Mouse (Mus musculus): ENCODE data around the gene Draxin. TPM values are rescaled to one million over a fixed set of nuclear protein-coding genes. Genes with fewer than 3 reads are reported as not detected.
A peak's percentile ranks its signal among the peaks of the same experiment; 100 is the strongest.

The Draxin gene
- polyA plus RNA-seq, 1 experiment from 2014 or later, result 0.30 TPM

DNA sequence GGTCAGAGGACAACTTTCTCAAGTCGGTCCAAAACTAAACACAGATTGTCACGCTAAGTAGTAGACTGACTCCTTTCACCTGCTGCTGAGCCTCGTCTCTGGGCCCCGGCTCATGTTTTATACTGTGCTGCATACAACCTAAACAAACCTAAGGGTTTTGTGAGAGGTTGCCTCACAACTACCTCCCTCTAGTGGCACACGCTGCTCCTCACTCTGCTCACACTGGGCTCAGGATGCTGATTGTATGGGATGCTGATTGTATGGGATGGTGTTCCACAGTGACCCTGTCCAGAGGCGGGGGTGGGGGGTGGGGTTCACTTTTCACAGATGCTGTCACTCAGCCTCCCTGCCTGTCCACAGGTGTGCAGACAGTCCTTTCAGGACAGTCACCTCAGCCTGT, 51.3 kb downstream of the Draxin start:
- no peaks in the 10 kb centered on the region for H3K27me3 ChIP-seq
- ATAC-seq (no peak), DNase-seq (ENCODE audit: low read depth, low spot score) (no peak)
- TF ChIP-seq CTCF (IDR thresholded peaks at IDR 0.05), result no peak
- in situ Hi-C loops (cut with MboI; ENCODE audit: low pct_unique_long_range_greater_than_20kb), result no loop called here
- POLR2A ChIA-PET, result no interaction called here
- CTCF ChIA-PET, result no interaction called here

GRCm38 (mm10) chr4:148075881-148076280, 54.6 kb downstream of the Draxin start:
- in situ Hi-C loops (cut with MboI; ENCODE audit: low pct_unique_long_range_greater_than_20kb), result no loop called here
- TF ChIP-seq CTCF (IDR thresholded peaks at IDR 0.05), result no peak
- CTCF ChIA-PET, result interaction anchor here (0.9 to 1.2 kb wide), 2 partner anchors 11 to 39 kb away, joined by 4 to 5 read pairs; no protein-coding TSS in a partner anchor
- DNase-seq (ENCODE audit: low read depth, low spot score) (no peak), ATAC-seq (no peak)
- no peaks in the 10 kb centered on the region for H3K27me3 ChIP-seq
- POLR2A ChIA-PET, result no interaction called here

GRCm38 (mm10) chr4:148075259-148075658, 55.2 kb downstream of the Draxin start:
- ATAC-seq (no peak), DNase-seq (ENCODE audit: low read depth, low spot score) (no peak)
- no peaks in the 10 kb centered on the region for H3K27me3 ChIP-seq
- ChIA-PET CTCF (interaction anchor here (0.7 kb wide), 1 partner anchor 11 kb away, joined by 3 read pairs; no protein-coding TSS in a partner anchor), POLR2A (no interaction called here)
- in situ Hi-C loops (cut with MboI; ENCODE audit: low pct_unique_long_range_greater_than_20kb), result no loop called here
- no peak for TF ChIP-seq CTCF (IDR thresholded peaks at IDR 0.05)

DNA sequence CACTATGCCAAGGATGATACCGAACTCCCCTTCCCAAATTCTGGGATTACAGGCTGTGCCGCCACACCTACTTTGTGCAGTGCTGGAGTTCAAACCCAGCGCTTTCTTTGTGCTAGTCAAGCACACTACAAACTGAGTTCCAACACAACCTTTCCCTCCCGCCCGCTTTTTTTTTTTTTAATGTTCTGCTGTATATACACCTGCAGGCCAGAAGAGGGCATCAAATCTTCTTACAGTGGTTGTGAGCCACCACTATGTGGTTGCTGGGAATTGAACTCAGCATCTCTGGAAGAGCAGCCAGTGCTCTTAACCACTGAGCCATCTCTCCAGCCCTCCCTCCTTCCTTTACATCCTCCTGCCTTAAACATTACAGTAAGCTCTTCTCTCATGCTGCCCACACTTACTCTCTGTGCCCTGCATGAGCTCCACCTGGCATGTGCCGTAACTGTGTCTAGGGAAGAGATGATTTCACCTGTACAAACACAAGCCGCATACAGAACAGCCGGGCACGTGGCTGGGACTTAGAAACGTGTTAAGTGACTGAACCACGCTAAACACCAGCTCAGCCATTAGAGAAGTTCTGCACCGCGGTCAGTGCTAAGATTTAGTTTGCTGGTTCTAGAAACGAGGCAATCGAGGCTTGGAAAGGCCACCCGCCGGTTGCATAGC, 55.8 kb downstream of the Draxin start:
- CTCF ChIA-PET, result interaction anchor here (0.7 kb wide), 1 partner anchor 11 kb away, joined by 3 read pairs; no protein-coding TSS in a partner anchor
- no peaks in the 10 kb centered on the region for H3K27me3 ChIP-seq
- in situ Hi-C loops (cut with MboI; ENCODE audit: low pct_unique_long_range_greater_than_20kb), result no loop called here
- TF ChIP-seq CTCF (IDR thresholded peaks at IDR 0.05), result no peak
- ATAC-seq (no peak), DNase-seq (ENCODE audit: low read depth, low spot score) (no peak)
- POLR2A ChIA-PET, result interaction anchor here (0.6 kb wide), 1 partner anchor 68 kb away, joined by 5 read pairs; no protein-coding TSS in a partner anchor

GRCm38 (mm10) chr4:148071508-148071907, 59.0 kb downstream of the Draxin start:
- POLR2A ChIA-PET, result interaction anchor here (0.6 kb wide), 1 partner anchor 10 kb away, joined by 3 read pairs; no protein-coding TSS in a partner anchor

DNA sequence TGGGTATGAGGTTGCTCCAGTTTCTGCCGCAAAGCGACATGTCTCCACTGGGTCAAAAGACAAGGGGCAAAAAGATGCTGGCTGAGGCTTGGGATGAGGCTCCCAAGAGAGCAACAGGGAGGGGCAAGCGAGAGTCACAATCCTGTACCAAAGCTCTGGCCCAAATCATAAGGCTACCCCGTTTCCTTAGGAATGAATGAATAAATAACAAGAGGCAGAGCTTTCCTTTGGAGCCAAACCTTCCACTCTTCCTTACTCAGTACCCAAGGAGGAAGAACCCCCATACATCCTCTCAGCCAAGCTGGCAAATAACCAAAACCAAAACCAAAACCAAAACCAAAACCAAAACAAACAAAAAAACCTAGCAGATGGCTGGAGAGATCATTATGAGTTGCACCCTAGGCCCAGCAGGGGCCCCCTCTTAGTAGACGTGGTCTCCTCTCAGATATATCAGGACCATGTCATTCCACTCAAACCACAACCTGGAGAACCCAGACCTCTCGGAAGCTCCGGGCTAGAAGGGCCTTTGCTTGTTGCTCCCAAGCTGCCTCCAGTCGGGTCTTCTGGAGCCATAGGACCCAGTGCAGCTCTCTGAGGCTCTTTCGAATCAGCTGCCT, 60.8 kb downstream of the Draxin start:
- ATAC-seq (no peak), DNase-seq (ENCODE audit: low read depth, low spot score) (no peak)
- ChIA-PET POLR2A (no interaction called here), CTCF (interaction anchor here (1.2 to 1.4 kb wide), 2 partner anchors 9 to 12 kb away, joined by 4 to 5 read pairs; no protein-coding TSS in a partner anchor)
- in situ Hi-C loops (cut with MboI; ENCODE audit: low pct_unique_long_range_greater_than_20kb), result no loop called here
- no peaks in the 10 kb centered on the region for H3K27me3 ChIP-seq
- TF ChIP-seq CTCF (IDR thresholded peaks at IDR 0.05), result no peak

More at GRCm38 (mm10) chr4:148071508-148071907, 59.0 kb downstream of the Draxin start:
- in situ Hi-C loops (cut with MboI; ENCODE audit: low pct_unique_long_range_greater_than_20kb), result no loop called here
- no peak for ATAC-seq
- CTCF ChIA-PET, result interaction anchor here (3.0 kb wide), 1 partner anchor 11 kb away, joined by 7 read pairs; no protein-coding TSS in a partner anchor
- H3K27me3 ChIP-seq, result no peaks in the 10 kb centered on the region
- no peak for DNase-seq (ENCODE audit: low read depth, low spot score)
- no peak for TF ChIP-seq CTCF (IDR thresholded peaks at IDR 0.05)

DNA sequence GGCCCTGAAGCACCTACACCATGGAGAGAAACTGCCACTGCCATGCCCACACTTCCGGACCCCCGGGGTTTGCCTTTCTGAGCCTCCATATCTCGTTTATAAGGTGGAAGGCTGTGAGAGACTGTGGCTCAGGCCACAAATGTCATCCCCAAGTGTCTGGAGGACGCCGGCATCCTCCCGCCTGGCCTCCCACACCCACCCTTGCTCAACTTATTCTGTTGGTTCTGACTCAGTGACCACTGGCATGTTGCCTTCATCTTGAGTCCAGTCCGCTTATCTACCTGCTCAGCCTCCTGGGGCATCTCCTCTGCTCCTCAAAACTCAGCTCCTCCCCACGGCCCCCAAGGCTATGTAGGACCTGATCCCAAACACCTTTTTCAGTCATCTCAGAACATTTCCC, 63.2 kb downstream of the Draxin start:
- in situ Hi-C loops (cut with MboI; ENCODE audit: low pct_unique_long_range_greater_than_20kb), result no loop called here
- POLR2A ChIA-PET, result no interaction called here
- no peaks in the 10 kb centered on the region for H3K27me3 ChIP-seq
- ATAC-seq (no peak), DNase-seq (ENCODE audit: low read depth, low spot score) (no peak)
- TF ChIP-seq CTCF (IDR thresholded peaks at IDR 0.05), result no peak
- CTCF ChIA-PET, result interaction anchor here (0.8 to 2.1 kb wide), 2 partner anchors 21 to 106 kb away, joined by 3 to 6 read pairs; partner anchors contain the start of gene Agtrap

- POLR2A ChIA-PET, result no interaction called here
- ATAC-seq (peak; percentile 65), DNase-seq (ENCODE audit: low read depth, low spot score) (peak; percentile 65)
- CTCF ChIA-PET, result interaction anchor here (0.9 to 2.1 kb wide), 11 partner anchors 9 to 96 kb away, joined by 3 to 9 read pairs (median 4); partner anchors contain the start of genes Agtrap and Clcn6
- in situ Hi-C loops (cut with MboI; ENCODE audit: low pct_unique_long_range_greater_than_20kb), result no loop called here
- no peaks in the 10 kb centered on the region for H3K27me3 ChIP-seq
- TF ChIP-seq CTCF (IDR thresholded peaks at IDR 0.05), result no peak
Observed at GRCm38 (mm10) chr4:148066401-148066744, 64.1 kb downstream of the Draxin start.

GRCm38 (mm10) chr4:148065702-148066400, 64.6 kb downstream of the Draxin start:
- ATAC-seq (peak; percentile 60), DNase-seq (ENCODE audit: low read depth, low spot score) (peak; percentile 30)
- no peaks in the 10 kb centered on the region for H3K27me3 ChIP-seq
- CTCF ChIA-PET, result interaction anchor here (1.0 to 2.1 kb wide), 11 partner anchors 9 to 96 kb away, joined by 3 to 9 read pairs (median 4); partner anchors contain the start of genes Agtrap and Clcn6
- TF ChIP-seq CTCF (IDR thresholded peaks at IDR 0.05), result no peak
- POLR2A ChIA-PET, result no interaction called here
- in situ Hi-C loops (cut with MboI; ENCODE audit: low pct_unique_long_range_greater_than_20kb), result no loop called here

GRCm38 (mm10) chr4:148061086-148061480, 69.4 kb downstream of the Draxin start:
- DNase-seq (ENCODE audit: low read depth, low spot score), result no peak
- in situ Hi-C loops (cut with MboI; ENCODE audit: low pct_unique_long_range_greater_than_20kb), result no loop called here
- no peak for ATAC-seq
- CTCF ChIA-PET, result interaction anchor here (1.0 to 1.8 kb wide), 3 partner anchors 8 to 98 kb away, joined by 3 to 4 read pairs (median 3); no protein-coding TSS in a partner anchor
- no peaks in the 10 kb centered on the region for H3K27me3 ChIP-seq
- no peak for TF ChIP-seq CTCF (IDR thresholded peaks at IDR 0.05)
- POLR2A ChIA-PET, result no interaction called here

Measured in Patski (cell line).